Mouse (Mus musculus): Measurements from ENCODE around the gene Rab1b. TPM values are rescaled to one million over a fixed set of nuclear protein-coding genes. Genes with fewer than 3 reads are reported as not detected.

Rab1b gene
- polyA plus RNA-seq, 1 experiment from 2014 or later = 199 TPM

DNA sequence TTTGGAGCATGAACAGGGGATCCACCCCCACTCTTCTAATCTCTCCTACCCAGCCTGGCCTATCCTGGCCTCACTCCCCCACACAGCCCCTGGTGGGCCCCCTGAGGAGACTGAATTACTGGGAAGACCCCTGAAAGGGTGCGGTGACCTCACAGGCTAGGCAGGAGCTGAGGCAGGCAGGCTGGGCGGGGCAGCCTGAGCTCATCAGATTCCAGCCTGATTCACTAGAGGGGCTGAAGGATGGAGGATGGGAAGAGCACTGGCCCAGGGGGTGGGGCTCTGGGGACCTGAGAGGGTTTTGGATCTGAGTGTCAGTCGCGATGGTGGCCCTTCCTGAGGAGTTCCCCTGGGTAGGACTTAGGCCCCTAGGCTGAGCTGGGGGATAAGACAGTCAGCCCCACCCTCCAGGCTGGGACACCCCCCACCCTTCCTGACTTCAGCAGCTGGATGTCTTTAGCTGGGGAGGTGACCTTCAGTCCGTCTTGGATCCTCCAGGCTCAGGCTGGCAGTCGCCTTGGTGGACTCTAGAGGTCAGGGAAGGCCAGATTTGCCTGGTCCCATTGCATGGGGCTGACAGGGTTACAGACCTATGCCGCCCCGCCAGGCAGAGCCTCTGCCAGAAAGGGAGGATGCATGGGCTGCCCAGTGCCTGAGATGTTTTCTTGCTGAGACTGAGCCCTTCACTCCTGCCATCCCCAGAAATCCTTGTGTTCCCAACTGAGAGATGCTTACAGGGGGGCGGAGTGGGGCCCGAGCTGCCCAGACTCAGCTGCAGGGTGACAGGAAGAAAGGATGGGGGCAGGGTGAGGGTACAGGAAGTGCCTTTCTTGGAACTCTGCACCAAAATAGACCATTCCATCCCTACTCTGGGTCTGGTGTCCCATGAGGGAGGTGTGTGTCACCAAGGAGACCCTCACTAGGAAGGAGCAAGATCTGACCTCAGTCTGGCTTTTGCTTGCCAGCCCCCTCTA lies 47.8 kb downstream of the Rab1b start:
- Histone ChIP-seq H3K27me3 (ENCODE audit: control insufficient read depth, insufficient read depth, low read length) (no peaks in the 10 kb centered on the region), H3K27ac (ENCODE audit: low read depth, low read length) (no peak overlapping the region), H3K4me1 (ENCODE audit: control insufficient read depth, insufficient read depth, low read length) (no peaks in the 10 kb centered on the region), H3K4me2 (ENCODE audit: low read depth, low read length) (no peak overlapping the region), H3K36me3 (ENCODE audit: control insufficient read depth, insufficient read depth, low read length) (no peaks in the 10 kb centered on the region), H3K9ac (replicated peaks; ENCODE audit: low read depth, low read length) (0 out of 2 replicates have a peak overlapping the region, but pooled peaks have one; percentile 7), H3K9me3 (ENCODE audit: control insufficient read depth, low read length) (no peaks in the 10 kb centered on the region), H3K4me3 (ENCODE audit: low read depth, low read length) (no peak overlapping the region)
- ATAC-seq (ENCODE audit: low read depth) = no peak
- WGBS = 19% methylated on average over 10 of the region's 10 CpGs

DNA sequence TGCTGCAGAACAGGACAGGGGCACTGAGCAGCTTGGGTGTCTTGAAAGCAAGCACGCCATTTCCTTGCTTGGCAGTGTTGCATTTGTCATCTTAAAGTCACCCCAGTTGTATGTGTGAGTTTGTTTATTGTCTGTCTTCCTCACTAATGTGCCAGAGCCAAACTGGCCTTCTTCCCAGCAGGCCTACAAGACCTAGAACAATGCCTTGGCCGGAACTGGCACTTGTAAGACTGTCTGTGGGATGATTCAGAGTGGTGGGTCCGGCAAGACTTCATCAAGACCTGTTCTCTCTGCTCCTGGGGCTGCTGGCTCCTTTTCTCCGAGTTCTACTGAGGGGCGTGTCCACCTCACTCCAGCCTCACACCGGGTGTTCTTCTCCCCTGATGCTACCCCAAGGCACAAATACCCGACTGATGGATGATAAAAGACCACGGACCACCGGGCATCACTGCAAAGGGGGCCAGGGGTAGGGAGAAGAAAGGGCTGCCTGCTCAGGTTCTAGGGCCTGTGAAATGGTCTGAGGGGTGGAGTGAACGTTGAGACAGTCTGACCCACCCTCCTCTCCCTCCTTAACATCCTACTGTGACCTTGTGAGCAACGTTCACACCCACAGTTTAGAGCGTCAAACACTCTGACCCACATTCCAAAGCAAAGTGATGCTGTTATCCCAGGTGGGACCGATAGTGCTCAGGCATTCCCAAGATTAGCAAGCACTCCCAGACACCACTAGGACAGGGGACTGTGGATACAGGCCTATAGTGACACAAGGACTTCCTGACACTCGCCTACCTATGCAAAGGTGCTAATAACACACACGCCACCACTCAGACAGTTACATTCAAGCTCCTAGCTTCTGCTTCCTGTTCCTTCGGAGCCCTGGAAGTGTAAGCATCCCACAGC lies 48.7 kb downstream of the Rab1b start:
- H3K27me3 ChIP-seq (ENCODE audit: control insufficient read depth, insufficient read depth, low read length) = peaks cover 3% of the 10 kb centered on the region; the same call in 1 of the 2 replicates

GRCm38 (mm10) chr19:5056251-5056650 lies 50.6 kb downstream of the Rab1b start:
- H3K4me2 ChIP-seq (ENCODE audit: low read depth, low read length) = no peak overlapping the region
- H3K36me3 ChIP-seq (ENCODE audit: control insufficient read depth, insufficient read depth, low read length) = no peaks in the 10 kb centered on the region
- 13% methylated on average over 6 of the region's 6 CpGs for WGBS
- H3K27me3 ChIP-seq (ENCODE audit: control insufficient read depth, insufficient read depth, low read length) = peaks cover 21% of the 10 kb centered on the region
- no peak for ATAC-seq (ENCODE audit: low read depth)
- H3K9ac ChIP-seq (replicated peaks; ENCODE audit: low read depth, low read length) = no peak overlapping the region
- H3K4me1 ChIP-seq (ENCODE audit: control insufficient read depth, insufficient read depth, low read length) = no peaks in the 10 kb centered on the region
- no peak overlapping the region for H3K4me3 ChIP-seq (ENCODE audit: low read depth, low read length)
- H3K9me3 ChIP-seq (ENCODE audit: control insufficient read depth, low read length) = no peaks in the 10 kb centered on the region
- H3K27ac ChIP-seq (ENCODE audit: low read depth, low read length) = no peak overlapping the region

More for the DNA sequence above, 48.7 kb downstream of the Rab1b start:
- Histone ChIP-seq H3K36me3 (ENCODE audit: control insufficient read depth, insufficient read depth, low read length) (no peaks in the 10 kb centered on the region), H3K4me1 (ENCODE audit: control insufficient read depth, insufficient read depth, low read length) (no peaks in the 10 kb centered on the region), H3K4me2 (ENCODE audit: low read depth, low read length) (no peak overlapping the region), H3K9ac (replicated peaks; ENCODE audit: low read depth, low read length) (no peak overlapping the region), H3K4me3 (ENCODE audit: low read depth, low read length) (no peak overlapping the region), H3K9me3 (ENCODE audit: control insufficient read depth, low read length) (no peaks in the 10 kb centered on the region), H3K27ac (ENCODE audit: low read depth, low read length) (no peak overlapping the region)
- WGBS = 23% methylated on average over 16 of the region's 16 CpGs
- ATAC-seq (ENCODE audit: low read depth) = no peak

DNA sequence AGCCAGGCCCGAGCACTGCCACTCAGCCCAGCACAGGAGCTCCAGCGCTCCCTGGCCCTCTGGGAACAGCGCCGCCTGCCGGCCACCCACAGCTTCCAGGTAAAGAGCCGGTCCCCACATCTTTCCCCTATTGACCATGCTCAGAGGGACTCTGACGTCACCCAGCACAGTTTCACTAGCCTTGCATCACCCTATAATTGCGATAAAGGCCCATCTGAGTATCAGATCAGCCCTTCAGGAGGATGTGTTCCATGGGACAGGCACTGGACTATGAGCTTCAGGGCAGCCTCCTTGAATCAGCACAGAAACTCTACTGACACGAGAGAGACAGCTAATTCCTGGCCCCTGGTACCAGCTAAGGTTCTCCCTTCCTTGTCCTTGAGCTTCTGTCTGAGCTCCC lies 53.0 kb downstream of the Rab1b start:
- 18% methylated on average over 9 of the region's 9 CpGs for WGBS
- H3K9me3 ChIP-seq (ENCODE audit: control insufficient read depth, low read length) = no peaks in the 10 kb centered on the region
- H3K27ac ChIP-seq (ENCODE audit: low read depth, low read length) = no peak overlapping the region
- no peak overlapping the region for H3K9ac ChIP-seq (replicated peaks; ENCODE audit: low read depth, low read length)
- H3K4me1 ChIP-seq (ENCODE audit: control insufficient read depth, insufficient read depth, low read length) = no peaks in the 10 kb centered on the region
- H3K27me3 ChIP-seq (ENCODE audit: control insufficient read depth, insufficient read depth, low read length) = peaks cover 30% of the 10 kb centered on the region
- ATAC-seq (ENCODE audit: low read depth) = no peak
- H3K36me3 ChIP-seq (ENCODE audit: control insufficient read depth, insufficient read depth, low read length) = peaks cover 6% of the 10 kb centered on the region; the same call in 1 of the 2 replicates
- no peak overlapping the region for H3K4me2 ChIP-seq (ENCODE audit: low read depth, low read length)
- no peak overlapping the region for H3K4me3 ChIP-seq (ENCODE audit: low read depth, low read length)

GRCm38 (mm10) chr19:5052853-5053252 lies 54.0 kb downstream of the Rab1b start:
- Histone ChIP-seq H3K27ac (ENCODE audit: low read depth, low read length) (no peak overlapping the region), H3K27me3 (ENCODE audit: control insufficient read depth, insufficient read depth, low read length) (peaks cover 30% of the 10 kb centered on the region), H3K4me2 (ENCODE audit: low read depth, low read length) (no peak overlapping the region), H3K9ac (replicated peaks; ENCODE audit: low read depth, low read length) (no peak overlapping the region), H3K4me3 (ENCODE audit: low read depth, low read length) (no peak overlapping the region), H3K36me3 (ENCODE audit: control insufficient read depth, insufficient read depth, low read length) (peaks cover 10% of the 10 kb centered on the region; the same call in 1 of the 2 replicates), H3K4me1 (ENCODE audit: control insufficient read depth, insufficient read depth, low read length) (no peaks in the 10 kb centered on the region), H3K9me3 (ENCODE audit: control insufficient read depth, low read length) (no peaks in the 10 kb centered on the region)
- ATAC-seq (ENCODE audit: low read depth) = no peak
- WGBS = 58% methylated on average over 17 of the region's 17 CpGs

DNA sequence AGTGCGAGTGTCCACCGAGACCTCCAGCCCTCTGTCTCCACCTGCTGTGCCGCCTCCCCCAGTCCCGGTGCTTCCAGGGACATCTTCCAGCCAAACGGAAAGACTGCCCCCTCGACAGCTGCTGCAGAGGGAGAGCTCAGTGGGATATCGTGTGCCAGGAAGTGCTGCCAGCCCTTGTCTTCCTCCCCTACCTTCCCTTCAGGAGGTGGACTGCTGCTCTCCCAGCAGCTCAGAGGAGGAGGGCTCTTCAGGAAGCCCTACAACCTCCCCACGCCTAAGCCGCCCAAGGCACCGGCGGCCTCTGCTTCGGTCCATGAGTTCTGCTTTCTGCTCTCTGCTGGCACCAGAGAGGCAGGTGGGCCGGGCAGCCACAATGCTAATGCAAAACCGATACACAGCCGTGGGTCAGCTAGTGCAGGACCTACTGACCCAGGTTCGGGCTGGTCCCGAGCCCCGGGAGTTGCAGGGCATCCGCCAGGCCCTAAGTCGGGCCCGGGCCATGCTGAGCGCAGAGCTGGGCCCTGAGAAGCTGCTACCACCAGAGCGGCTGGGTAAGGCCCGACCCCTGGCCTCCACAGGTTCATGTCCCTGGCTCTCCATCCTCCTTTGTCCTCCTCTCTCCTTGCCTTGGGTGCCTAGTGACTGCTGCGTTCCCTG lies 54.6 kb downstream of the Rab1b start:
- Histone ChIP-seq H3K4me2 (ENCODE audit: low read depth, low read length) (no peak overlapping the region), H3K4me1 (ENCODE audit: control insufficient read depth, insufficient read depth, low read length) (no peaks in the 10 kb centered on the region), H3K4me3 (ENCODE audit: low read depth, low read length) (no peak overlapping the region), H3K36me3 (ENCODE audit: control insufficient read depth, insufficient read depth, low read length) (peaks cover 16% of the 10 kb centered on the region; the same call in 1 of the 2 replicates), H3K9ac (replicated peaks; ENCODE audit: low read depth, low read length) (no peak overlapping the region), H3K27me3 (ENCODE audit: control insufficient read depth, insufficient read depth, low read length) (peaks cover 30% of the 10 kb centered on the region), H3K27ac (ENCODE audit: low read depth, low read length) (no peak overlapping the region), H3K9me3 (ENCODE audit: control insufficient read depth, low read length) (no peaks in the 10 kb centered on the region)
- no peak for ATAC-seq (ENCODE audit: low read depth)
- 30% methylated on average over 23 of the region's 25 CpGs for WGBS

GRCm38 (mm10) chr19:5051515-5051914 lies 55.4 kb downstream of the Rab1b start:
- H3K4me3 ChIP-seq (ENCODE audit: low read depth, low read length) = no peak overlapping the region
- no peak overlapping the region for H3K27ac ChIP-seq (ENCODE audit: low read depth, low read length)
- H3K4me1 ChIP-seq (ENCODE audit: control insufficient read depth, insufficient read depth, low read length) = no peaks in the 10 kb centered on the region
- no peak overlapping the region for H3K9ac ChIP-seq (replicated peaks; ENCODE audit: low read depth, low read length)
- peaks cover 21% of the 10 kb centered on the region; the same call in 1 of the 2 replicates for H3K36me3 ChIP-seq (ENCODE audit: control insufficient read depth, insufficient read depth, low read length)
- no peak overlapping the region for H3K4me2 ChIP-seq (ENCODE audit: low read depth, low read length)
- 37% methylated on average over 3 of the region's 3 CpGs for WGBS
- ATAC-seq (ENCODE audit: low read depth) = no peak
- H3K27me3 ChIP-seq (ENCODE audit: control insufficient read depth, insufficient read depth, low read length) = peaks cover 30% of the 10 kb centered on the region
- H3K9me3 ChIP-seq (ENCODE audit: control insufficient read depth, low read length) = no peaks in the 10 kb centered on the region

- H3K27me3 ChIP-seq (ENCODE audit: control insufficient read depth, insufficient read depth, low read length) = peaks cover 30% of the 10 kb centered on the region
- WGBS = 14% methylated on average over 17 of the region's 17 CpGs
- no peak overlapping the region for H3K4me2 ChIP-seq (ENCODE audit: low read depth, low read length)
- H3K4me1 ChIP-seq (ENCODE audit: control insufficient read depth, insufficient read depth, low read length) = no peaks in the 10 kb centered on the region
- peak overlapping the region; percentile 2; the same call in 1 of the 2 replicates for H3K4me3 ChIP-seq (ENCODE audit: low read depth, low read length)
- no peak for ATAC-seq (ENCODE audit: low read depth)
- no peak overlapping the region for H3K27ac ChIP-seq (ENCODE audit: low read depth, low read length)
- H3K9me3 ChIP-seq (ENCODE audit: control insufficient read depth, low read length) = no peaks in the 10 kb centered on the region
- peaks cover 26% of the 10 kb centered on the region for H3K36me3 ChIP-seq (ENCODE audit: control insufficient read depth, insufficient read depth, low read length)
- no peak overlapping the region for H3K9ac ChIP-seq (replicated peaks; ENCODE audit: low read depth, low read length)
Measured at GRCm38 (mm10) chr19:5051031-5051430, 55.8 kb downstream of the Rab1b start.

All from neural tube, embryonic 14.5 days (tissue).